Mouse (Mus musculus): ENCODE results near the gene Cyth2.

DNA sequence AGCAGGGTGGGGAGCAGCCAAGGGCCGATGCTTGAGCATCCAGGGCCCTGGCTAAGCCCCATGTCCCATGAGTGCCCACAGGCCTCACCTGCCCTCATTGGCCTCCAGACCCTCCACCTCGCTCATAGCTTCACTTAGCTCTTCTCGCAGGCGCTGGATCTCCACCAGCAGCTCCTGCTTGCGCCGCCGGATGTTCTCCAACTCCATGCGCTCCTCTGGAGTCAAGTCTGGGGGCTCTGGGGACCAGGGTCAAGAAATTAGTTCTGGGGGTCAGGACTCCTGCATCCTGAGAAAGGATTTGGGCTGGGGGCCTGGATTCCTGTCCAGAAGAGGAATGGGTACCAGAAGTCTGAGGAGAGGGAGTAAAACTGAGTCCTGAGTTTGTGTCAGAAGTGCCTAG, 1.5 kb downstream of the Cyth2 start:
- TF ChIP-seq POLR2A (IDR thresholded peaks at IDR 0.05; ENCODE audit: low read depth, low read length) (no peak), CTCF (IDR thresholded peaks at IDR 0.05; ENCODE audit: extremely low read depth, insufficient read depth, insufficient read length, insufficient replicate concordance) (no peak)
